Mouse (Mus musculus) heart, adult 8-10 months (tissue): ENCODE data around the gene Olfr482. TPM values are rescaled to one million over a fixed set of nuclear protein-coding genes. Genes with fewer than 3 reads are reported as not detected.

Experiments used
- DNase-seq: peaks from one replicate; pipeline ENCODE4 v3.0.0; 2022; ENCODE audit warnings: low spot score
- total RNA-seq, 4 experiments: library from RNA; stranded (reverse); gene quantifications; 2 replicates each; pipeline ENCODE4 v1.2.4; 2022

The Olfr482 gene
- under 1 TPM; 0.43 to 0.90 (median 0.77) TPM for total RNA-seq

DNA sequence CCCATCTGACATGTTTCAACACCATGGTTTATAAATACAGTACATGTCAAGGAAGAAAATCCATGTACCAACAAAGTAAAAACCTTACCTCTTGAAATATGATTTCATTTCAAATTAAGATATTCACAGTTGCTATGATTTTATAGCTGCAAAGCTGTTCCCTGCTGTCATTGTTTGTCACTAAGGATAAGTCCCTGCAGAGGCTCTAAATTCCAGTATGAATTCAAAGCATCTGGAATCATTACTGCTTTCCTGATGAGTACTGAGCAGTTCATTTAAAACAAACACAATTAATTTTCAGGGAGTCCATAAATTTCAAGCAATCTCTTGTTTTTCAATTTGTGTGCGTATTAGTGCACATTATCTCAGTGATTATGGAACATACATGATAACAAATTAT, at the start of gene Olfr482:
Olfr482 (minus strand) TSS at position 101 of the 400 bp plus-strand sequence.
- DNase-seq = no peak

DNA sequence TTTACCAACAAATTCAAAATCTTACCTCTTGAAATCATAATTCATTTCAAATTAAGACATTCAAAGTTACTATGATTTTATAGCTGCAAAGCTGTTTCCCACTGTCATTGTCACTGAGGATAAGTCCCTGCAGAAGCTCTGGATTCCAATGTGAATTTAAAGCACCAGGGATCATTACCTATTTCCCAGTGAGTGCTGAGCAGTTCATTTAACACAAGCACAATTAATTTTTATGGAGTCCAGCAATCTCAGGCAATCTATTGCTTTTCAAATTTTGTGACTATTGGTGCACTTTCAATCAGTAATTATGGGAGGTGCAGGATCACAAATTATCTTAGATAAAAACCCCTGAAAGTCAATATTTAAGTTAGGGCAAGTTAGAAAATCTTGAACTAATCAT, 30.0 kb upstream of the Olfr482 start, which contains the start of gene Olfr484:
Olfr484 (minus strand) TSS at position 101 of the 400 bp plus-strand sequence.
- no peak for DNase-seq

DNA sequence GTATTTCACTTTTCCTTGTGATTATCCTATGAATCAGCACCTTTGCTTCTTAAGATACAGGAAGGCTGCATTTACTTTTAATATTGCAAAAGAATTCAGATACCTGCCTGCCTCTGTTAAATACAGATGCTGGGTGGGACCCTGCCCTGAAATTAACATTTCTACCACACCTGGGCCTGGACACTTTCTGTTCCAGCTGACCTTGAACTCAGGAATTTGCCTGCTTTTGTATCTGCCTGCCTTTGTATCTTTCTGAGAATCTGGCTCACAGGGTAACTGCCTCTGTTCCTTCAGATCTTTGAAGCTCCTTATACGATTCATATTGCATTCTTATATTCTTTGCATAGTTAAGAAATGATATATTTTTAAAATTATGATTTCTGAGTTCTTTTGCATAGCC, 24.0 kb upstream of the Olfr482 start:
- DNase-seq = no peak

DNA sequence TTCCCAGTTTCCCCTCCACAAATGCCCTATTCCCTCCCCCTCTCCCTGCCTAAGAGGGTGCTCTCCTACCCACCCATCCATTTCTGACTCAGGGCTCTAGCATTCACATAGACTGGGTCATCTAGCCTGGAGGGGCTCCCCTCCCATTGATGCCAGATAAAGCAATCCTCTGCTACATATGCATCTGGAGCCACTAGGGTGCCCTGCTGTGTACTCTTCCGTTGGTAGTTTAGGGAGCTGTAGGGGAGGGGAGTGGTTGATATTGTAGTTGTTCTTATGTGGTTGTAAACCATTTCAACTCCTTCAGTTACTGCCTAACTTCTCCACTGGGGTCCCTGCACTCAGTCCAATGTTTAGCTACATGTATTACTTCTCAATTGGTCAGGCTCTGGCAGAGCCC, 23.3 kb upstream of the Olfr482 start:
- DNase-seq = no peak

DNA sequence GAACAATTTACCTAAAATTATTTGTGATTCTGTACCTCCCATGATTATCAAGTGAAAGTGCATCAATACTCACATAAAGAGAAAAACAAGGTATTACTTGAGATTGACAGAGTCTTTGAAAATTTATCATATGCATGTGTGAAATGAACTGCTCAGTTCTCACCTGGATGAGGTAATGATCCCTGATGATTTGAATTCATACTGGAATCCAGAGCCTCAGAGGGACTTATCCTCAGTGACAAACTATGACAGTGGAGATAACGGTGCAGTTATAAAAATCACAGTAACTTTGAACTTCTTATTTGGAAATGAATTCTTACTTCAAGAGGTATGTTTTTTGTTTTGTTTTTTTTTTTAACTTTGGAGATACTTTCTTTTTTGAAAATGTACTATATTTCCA, 3.2 kb upstream of the Olfr482 start, which contains the start of gene Olfr483:
Olfr483 (plus strand) TSS at position 301 of the 400 bp plus-strand sequence.
- no peak for DNase-seq

DNA sequence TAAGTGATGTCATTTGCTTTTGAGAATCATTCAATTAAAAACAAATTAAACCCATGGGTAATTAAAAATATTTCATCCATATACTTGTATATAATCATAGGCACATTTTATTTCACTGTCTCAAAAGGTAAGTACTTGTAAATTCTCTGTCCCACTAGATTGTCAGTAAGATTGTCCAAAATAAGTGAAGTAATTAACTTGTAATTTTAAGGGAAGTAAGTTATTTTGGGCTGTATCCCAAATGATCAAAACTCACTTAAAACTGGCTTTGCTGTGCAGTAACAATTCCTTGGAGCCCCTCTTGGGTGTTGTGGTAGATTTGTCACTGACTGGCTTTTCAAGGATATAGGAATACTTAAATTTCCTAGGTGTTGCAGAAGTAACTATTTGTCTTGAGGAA, 17.8 kb downstream of the Olfr482 start, which contains the start of gene Olfr481:
Olfr481 (plus strand) TSS at position 301 of the 400 bp plus-strand sequence.
- no peak for DNase-seq

DNA sequence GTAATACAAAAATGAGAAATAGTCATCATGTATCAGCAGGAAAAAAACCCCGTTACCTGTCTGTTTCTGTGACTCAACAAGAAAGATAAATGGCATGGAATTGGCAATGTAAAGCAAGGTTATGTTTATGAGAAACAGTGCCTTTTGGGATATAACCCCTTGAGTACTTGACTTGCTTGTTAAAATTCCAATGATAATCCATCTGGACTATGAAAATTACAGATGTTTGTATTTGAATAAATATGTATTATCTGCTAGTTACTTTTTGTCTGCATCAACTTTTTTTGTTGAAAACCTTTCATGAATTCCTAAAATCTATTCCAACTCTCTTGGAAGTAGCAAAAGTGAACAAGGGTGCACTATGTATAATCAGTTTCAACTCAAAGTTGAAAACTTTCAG, 30.1 kb downstream of the Olfr482 start, which contains the start of gene Olfr480:
Olfr480 (minus strand) TSS at position 101 of the 400 bp plus-strand sequence.
- no peak for DNase-seq

DNA sequence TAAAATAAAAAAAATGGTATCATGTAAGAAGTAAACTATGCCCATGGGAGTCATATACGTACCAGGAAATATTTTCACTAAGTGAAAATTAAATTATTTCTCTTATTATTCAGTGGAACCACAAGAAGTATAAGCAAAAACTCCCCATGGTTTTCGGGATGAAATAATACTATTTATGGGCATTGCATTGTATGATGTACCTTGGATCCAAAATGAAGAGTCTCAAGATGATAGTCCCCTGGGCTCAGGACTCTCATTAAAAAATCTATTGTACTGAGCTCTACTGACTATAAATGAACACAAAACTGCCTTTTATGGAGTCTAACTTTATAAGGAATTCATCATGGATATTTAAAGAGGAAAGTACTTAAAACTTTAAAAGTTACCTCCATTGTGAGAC, 47.0 kb downstream of the Olfr482 start, which contains the start of gene Olfr479:
Olfr479 (plus strand) TSS at position 301 of the 400 bp plus-strand sequence.
- no peak for DNase-seq

Other genes starting within 250 kb of the Olfr482 start
- not detected for gene Olfr472, start 199.7 kb downstream of the Olfr482 start, total RNA-seq
- not detected for gene Olfr473, start 167.1 kb downstream of the Olfr482 start, total RNA-seq
- gene Olfr474, start 142.9 kb downstream of the Olfr482 start, total RNA-seq = not detected
- gene Olfr476, start 132.8 kb downstream of the Olfr482 start, total RNA-seq = not detected
- gene Olfr477, start 110.9 kb downstream of the Olfr482 start, total RNA-seq = under 1 TPM in 1 of 4 experiments, not detected in 3; 0.09 TPM
- gene Olfr478, start 63.6 kb downstream of the Olfr482 start, total RNA-seq = not detected
- not detected for gene Olfr479, start 46.9 kb downstream of the Olfr482 start, total RNA-seq
- not detected for gene Olfr480, start 30.2 kb downstream of the Olfr482 start, total RNA-seq
- gene Olfr481, start 17.7 kb downstream of the Olfr482 start, total RNA-seq = not detected
- gene Olfr483, start 3.3 kb upstream of the Olfr482 start, total RNA-seq = not detected
- not detected for gene Olfr484, start 29.9 kb upstream of the Olfr482 start, total RNA-seq
- not detected for gene Olfr485, start 62.3 kb upstream of the Olfr482 start, total RNA-seq
- not detected for gene Olfr486, start 75.2 kb upstream of the Olfr482 start, total RNA-seq
- not detected for gene Olfr487, start 117.0 kb upstream of the Olfr482 start, total RNA-seq
- not detected for gene Olfr488, start 160.8 kb upstream of the Olfr482 start, total RNA-seq
- gene Olfr490, start 191.3 kb upstream of the Olfr482 start, total RNA-seq = not detected
- not detected for gene Olfr491, start 215.9 kb upstream of the Olfr482 start, total RNA-seq
- gene Olfr492, start 226.1 kb upstream of the Olfr482 start, total RNA-seq = not detected
- gene Olfr493, start 249.4 kb upstream of the Olfr482 start, total RNA-seq = not detected